Mouse (Mus musculus): ENCODE results near the gene Lmcd1. TPM values are rescaled to one million over a fixed set of nuclear protein-coding genes. Genes with fewer than 3 reads are reported as not detected.

Gene Lmcd1
- not detected for polyA plus RNA-seq (2017; shearing (Covaris generic))

GRCm38 (mm10) chr6:112273501-112274205 lies at the start of gene Lmcd1:
TSS of gene Lmcd1 (plus strand) at chr6:112273758.

Other genes with a start within 250 kb of the Lmcd1 start
- gene Ssu2, start 114.3 kb downstream of the Lmcd1 start, polyA plus RNA-seq (2017; shearing (Covaris generic)): not detected
- not detected for gene Cav3, start 185.7 kb downstream of the Lmcd1 start, polyA plus RNA-seq (2017; shearing (Covaris generic))
- gene Oxtr, start 216.2 kb downstream of the Lmcd1 start, polyA plus RNA-seq (2017; shearing (Covaris generic)): not detected

All from effector memory CD4-positive, alpha-beta T cell, adult 5 months (primary cell).